Mouse (Mus musculus): Measurements from ENCODE around the gene Dlgap1.

DNA sequence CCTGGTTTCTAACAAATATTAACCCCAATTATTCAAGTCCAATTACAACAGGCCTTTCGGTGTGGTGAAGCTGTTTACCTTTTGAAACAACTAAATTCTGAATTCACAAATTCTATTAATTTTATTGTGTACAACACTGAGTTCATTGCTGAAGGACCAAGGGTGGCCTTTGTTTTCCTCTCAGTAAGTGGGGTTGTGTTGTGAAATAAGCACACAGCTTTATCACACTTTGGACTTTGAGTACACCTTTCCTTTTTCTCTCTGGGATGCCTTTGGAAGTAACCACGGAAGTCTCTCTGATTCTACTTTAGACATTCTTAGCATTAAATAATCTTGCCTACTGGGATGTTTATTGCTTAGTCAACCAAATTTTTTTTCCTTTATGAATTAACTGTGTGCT, 121.9 kb downstream of the Dlgap1 start:
- TF ChIP-seq CTCF (IDR thresholded peaks at IDR 0.05) (no peak), EP300 (IDR thresholded peaks at IDR 0.05; ENCODE audit: insufficient read depth, low read depth, low read length) (no peak)

Data from heart, adult 2 months (tissue).